Mouse (Mus musculus) neural tube, embryonic 11.5 days (tissue): ENCODE measurements at regions not wholly inside any gene's neighbourhood (a gene's known extent, or its start where the extent isn't known, plus 50 kb on each side); places are given as distances from the start of the nearest gene placed in this dataset.

Experiments used
- ATAC-seq: fragments of 200-750 bp; cut with Nextera tagmentation; 2 replicates; pipeline ENCODE4 v1.8.0; 2017; ENCODE audit warnings: moderate number of reproducible peaks, mild to moderate bottlenecking, moderate TSS enrichment, moderate library complexity; ENCODE audit not compliant: insufficient read depth, low FRiP score, low TSS enrichment
- DNase-seq: peaks from one replicate; pipeline ENCODE4 v3.0.0-alpha.2; 2015; ENCODE audit warnings: low spot score
- H3K27ac ChIP-seq: fragments of 300-500 bp; sonication (generic); 2 replicates; pipeline ENCODE4 v1.5.1; 2014; ENCODE audit warnings: low read depth, mild to moderate bottlenecking, low read length
- H3K27me3 ChIP-seq: fragments of 300-500 bp; sonication (generic); 2 replicates; pipeline ENCODE4 v1.6.1; 2014; ENCODE audit warnings: mild to moderate bottlenecking, low read length, mixed read lengths; ENCODE audit not compliant: control insufficient read depth, insufficient read depth
- H3K36me3 ChIP-seq: fragments of 300-500 bp; sonication (generic); 2 replicates; pipeline ENCODE4 v1.6.1; 2014; ENCODE audit warnings: mild to moderate bottlenecking, low read length, moderate library complexity, mixed read lengths; ENCODE audit not compliant: control insufficient read depth, insufficient read depth
- H3K4me1 ChIP-seq: fragments of 300-500 bp; sonication (generic); 2 replicates; pipeline ENCODE4 v1.6.1; 2014; ENCODE audit warnings: low read length, mixed read lengths; ENCODE audit not compliant: control insufficient read depth, insufficient read depth
- H3K4me2 ChIP-seq: fragments of 300-500 bp; sonication (generic); 2 replicates; pipeline ENCODE4 v1.6.1; 2014; ENCODE audit warnings: low read depth, mild to moderate bottlenecking, moderate library complexity
- H3K4me3 ChIP-seq: fragments of 300-500 bp; sonication (generic); 2 replicates; pipeline ENCODE4 v1.5.1; 2014; ENCODE audit warnings: low read depth, low read length
- H3K9ac ChIP-seq: fragments of 300-500 bp; sonication (generic); 2 replicates; pipeline ENCODE4 v1.6.1; 2014; ENCODE audit warnings: mild to moderate bottlenecking, low read length
- H3K9me3 ChIP-seq: fragments of 300-500 bp; sonication (generic); 2 replicates; pipeline ENCODE4 v1.6.1; 2016; ENCODE audit warnings: low read length; ENCODE audit not compliant: control insufficient read depth
- WGBS: fragments of 180-500 bp; shearing (Covaris S2); extraction: QIAGEN DNeasy Blood & Tissue Kit; methylation state at CpG from one replicate; pipeline ENCODE4 v1.1.7; 2014; 5-methylcytosine and 5-hydroxymethylcytosine counted together

DNA sequence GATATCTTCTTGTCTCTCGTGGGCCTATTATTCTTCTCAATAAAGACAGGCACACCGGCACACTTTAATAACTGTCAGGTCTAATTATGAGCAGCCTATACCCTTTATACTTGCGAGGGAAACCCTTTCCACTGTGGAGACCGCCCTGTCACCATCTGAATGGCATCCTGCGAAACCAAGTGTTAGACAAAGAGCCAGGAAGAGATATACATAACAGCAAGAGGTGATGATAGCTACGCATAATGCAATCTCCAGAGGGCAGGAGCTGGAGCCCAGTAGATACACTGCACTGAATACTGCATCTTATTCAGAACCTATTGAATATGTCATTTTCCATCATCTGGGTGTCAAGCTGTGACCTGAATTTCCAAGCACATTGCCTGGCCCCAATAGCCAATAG lies 187.7 kb downstream of the Kit start:
- WGBS: 83% methylated on average over 6 of the region's 6 CpGs
- H3K9ac ChIP-seq: no peak overlapping the region
- DNase-seq (no peak), ATAC-seq (no peak)
- no peaks in the 10 kb centered on the region for H3K9me3 ChIP-seq
- H3K36me3 ChIP-seq: no peaks in the 10 kb centered on the region
- no peak overlapping the region for H3K4me2 ChIP-seq
- H3K27me3 ChIP-seq: no peaks in the 10 kb centered on the region
- H3K4me1 ChIP-seq: no peaks in the 10 kb centered on the region
- no peak overlapping the region for H3K4me3 ChIP-seq
- no peak overlapping the region for H3K27ac ChIP-seq

DNA sequence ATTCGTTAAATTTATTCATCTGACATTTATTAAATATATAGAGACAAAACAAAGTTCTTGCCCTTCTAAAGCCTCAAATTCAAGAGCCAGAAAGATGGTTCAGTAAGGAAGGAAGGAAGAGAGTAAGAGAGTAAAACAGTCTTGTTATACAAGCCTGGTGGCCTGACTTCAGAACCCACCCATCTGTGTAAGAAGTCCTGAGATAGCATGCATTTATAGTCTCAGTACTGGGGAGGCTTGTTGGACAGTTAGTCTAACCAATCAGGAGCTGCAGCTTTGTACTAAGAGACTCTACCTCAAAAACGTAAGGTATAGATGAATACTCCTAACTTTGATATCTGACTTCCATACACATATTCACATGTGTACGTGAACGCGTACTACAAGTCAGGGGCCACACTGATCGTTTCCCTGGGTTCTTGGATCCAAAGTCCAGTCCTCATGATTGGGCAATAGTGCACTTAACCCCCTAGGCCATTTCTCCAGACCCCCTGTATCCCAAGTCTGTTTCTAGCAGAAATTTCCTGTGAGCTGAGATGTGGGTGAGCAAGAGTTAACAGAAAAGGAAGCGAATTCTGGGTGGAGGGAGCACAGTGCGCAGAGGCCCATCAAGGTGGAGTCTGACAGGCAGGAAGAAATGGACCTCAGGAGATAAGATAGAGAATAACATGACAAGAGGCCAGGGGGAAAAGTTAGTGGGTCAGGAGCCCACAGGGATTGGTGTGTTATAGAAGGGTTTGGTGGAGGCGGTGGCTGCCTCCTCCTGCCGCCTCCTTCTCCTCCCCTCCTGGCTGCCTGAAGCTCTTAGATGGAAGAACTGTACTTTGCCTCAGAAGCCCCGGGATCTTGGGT lies 187.0 kb downstream of the Kit start:
- H3K9me3 ChIP-seq: no peaks in the 10 kb centered on the region
- H3K4me2 ChIP-seq: no peak overlapping the region
- no peaks in the 10 kb centered on the region for H3K27me3 ChIP-seq
- H3K27ac ChIP-seq: no peak overlapping the region
- H3K9ac ChIP-seq: no peak overlapping the region
- WGBS: 85% methylated on average over 11 of the region's 11 CpGs
- no peak for ATAC-seq
- H3K4me1 ChIP-seq: no peaks in the 10 kb centered on the region
- no peaks in the 10 kb centered on the region for H3K36me3 ChIP-seq
- no peak for DNase-seq
- no peak overlapping the region for H3K4me3 ChIP-seq

DNA sequence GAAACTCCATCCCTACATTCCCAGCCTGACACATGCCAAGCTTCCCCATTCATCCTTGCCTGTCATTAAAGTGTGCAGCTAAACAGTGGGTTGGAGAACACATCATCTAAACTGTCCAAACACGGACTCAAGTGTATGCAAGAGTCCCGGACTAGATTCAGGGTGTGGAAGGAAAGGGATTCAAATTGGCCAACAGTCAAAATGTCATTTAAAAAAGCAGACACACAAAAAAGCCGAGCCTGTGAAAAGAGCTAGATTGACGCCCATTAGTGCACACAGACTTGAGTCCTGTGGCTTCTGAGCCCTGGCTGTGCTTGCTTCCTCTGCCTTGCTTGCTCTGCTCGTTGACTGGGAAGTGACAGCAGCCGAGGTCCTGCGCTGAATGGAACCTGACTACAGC lies 181.5 kb downstream of the Kit start:
- Histone ChIP-seq H3K9me3 (no peaks in the 10 kb centered on the region), H3K4me1 (peaks cover 5% of the 10 kb centered on the region; the same call in 1 of the 2 replicates), H3K27ac (no peak overlapping the region), H3K4me2 (no peak overlapping the region), H3K9ac (no peak overlapping the region), H3K4me3 (no peak overlapping the region), H3K27me3 (no peaks in the 10 kb centered on the region), H3K36me3 (no peaks in the 10 kb centered on the region)
- ATAC-seq (no peak), DNase-seq (no peak)
- 77% methylated on average over 7 of the region's 7 CpGs for WGBS

DNA sequence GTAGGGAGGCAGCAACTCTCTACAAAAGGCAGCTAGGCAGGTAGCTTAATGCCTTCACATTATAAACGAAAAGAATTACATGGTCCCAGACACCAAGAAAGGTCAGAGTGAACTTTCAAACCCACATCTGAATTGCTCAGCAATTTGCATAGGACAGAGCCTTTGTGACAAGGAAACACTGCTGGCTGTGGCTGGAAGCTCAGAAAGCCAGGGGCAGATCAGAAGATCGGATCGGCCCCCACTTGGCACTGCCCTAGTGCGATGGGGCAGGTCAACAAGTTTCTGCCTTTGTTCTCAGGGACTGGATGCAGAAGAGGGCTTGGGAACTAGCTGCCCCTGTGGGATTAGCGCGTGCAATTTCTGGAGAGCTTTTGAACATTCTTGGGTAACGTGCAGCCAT lies 179.6 kb downstream of the Kit start:
- no peaks in the 10 kb centered on the region for H3K9me3 ChIP-seq
- ATAC-seq (no peak), DNase-seq (no peak)
- no peaks in the 10 kb centered on the region for H3K36me3 ChIP-seq
- WGBS: 48% methylated on average over 7 of the region's 7 CpGs
- H3K4me1 ChIP-seq: peaks cover 5% of the 10 kb centered on the region; the same call in 1 of the 2 replicates
- H3K27ac ChIP-seq: no peak overlapping the region
- H3K27me3 ChIP-seq: no peaks in the 10 kb centered on the region
- H3K9ac ChIP-seq: no peak overlapping the region
- no peak overlapping the region for H3K4me2 ChIP-seq
- H3K4me3 ChIP-seq: no peak overlapping the region

DNA sequence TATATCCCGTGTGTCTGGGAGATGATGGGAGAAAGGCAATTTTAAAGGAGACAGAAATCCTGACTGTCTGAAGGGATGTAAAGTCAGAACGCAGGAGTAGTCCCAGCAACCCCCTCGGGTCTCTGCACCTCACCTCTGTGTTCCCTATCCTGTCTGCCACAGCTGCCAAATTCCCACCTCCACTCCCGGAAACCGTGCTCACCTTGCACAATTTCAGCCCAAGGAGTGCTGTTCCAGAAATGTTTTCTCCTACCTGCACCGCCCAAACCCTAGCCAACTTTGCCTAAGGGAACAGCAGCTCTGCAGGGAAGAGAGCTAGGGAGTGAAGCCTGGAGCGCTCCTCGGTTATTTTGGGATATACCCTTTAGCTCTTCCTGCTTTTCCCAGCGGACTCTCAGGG lies 170.6 kb downstream of the Kit start:
- 86% methylated on average over 9 of the region's 9 CpGs for WGBS
- no peaks in the 10 kb centered on the region for H3K27me3 ChIP-seq
- H3K4me2 ChIP-seq: no peak overlapping the region
- ATAC-seq (no peak), DNase-seq (no peak)
- 0 out of 2 replicates have a peak, but pooled peaks cover 3% of the 10 kb centered on the region for H3K4me1 ChIP-seq
- H3K27ac ChIP-seq: no peak overlapping the region
- no peaks in the 10 kb centered on the region for H3K9me3 ChIP-seq
- H3K36me3 ChIP-seq: no peaks in the 10 kb centered on the region
- no peak overlapping the region for H3K9ac ChIP-seq
- no peak overlapping the region for H3K4me3 ChIP-seq

DNA sequence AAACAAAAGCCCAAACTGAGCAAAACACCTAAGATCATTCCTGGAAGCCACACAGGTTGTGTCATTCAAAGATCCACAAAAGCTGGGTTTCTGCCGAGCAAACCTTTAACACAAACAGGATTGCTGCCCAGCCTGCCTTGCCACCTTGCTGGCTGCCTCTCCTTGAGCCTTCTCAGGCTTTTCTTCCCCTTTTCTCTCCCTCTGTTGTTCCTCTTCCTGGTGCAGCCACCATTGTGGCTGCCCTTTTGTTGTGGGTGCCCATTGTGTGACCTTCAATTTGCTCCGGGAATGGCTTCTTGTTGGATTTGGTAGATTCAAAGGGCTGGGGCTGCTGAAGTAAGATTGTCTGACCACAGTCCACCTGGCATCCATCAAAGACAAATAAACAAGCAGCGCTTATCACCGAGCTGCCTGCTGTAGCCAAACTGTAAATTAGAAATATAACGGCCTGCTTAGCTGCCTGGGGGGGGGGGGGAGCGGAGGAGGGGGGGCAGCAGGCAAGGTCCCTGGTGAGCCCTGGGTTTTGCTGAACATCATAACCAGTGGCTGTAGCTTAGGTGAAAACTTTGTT lies 169.8 kb downstream of the Kit start:
- H3K4me2 ChIP-seq: no peak overlapping the region
- 0 out of 2 replicates have a peak, but pooled peaks cover 3% of the 10 kb centered on the region for H3K4me1 ChIP-seq
- H3K27ac ChIP-seq: no peak overlapping the region
- 31% methylated on average over 6 of the region's 6 CpGs for WGBS
- no peaks in the 10 kb centered on the region for H3K9me3 ChIP-seq
- DNase-seq (no peak), ATAC-seq (no peak)
- H3K36me3 ChIP-seq: no peaks in the 10 kb centered on the region
- no peak overlapping the region for H3K4me3 ChIP-seq
- H3K9ac ChIP-seq: no peak overlapping the region
- no peaks in the 10 kb centered on the region for H3K27me3 ChIP-seq

DNA sequence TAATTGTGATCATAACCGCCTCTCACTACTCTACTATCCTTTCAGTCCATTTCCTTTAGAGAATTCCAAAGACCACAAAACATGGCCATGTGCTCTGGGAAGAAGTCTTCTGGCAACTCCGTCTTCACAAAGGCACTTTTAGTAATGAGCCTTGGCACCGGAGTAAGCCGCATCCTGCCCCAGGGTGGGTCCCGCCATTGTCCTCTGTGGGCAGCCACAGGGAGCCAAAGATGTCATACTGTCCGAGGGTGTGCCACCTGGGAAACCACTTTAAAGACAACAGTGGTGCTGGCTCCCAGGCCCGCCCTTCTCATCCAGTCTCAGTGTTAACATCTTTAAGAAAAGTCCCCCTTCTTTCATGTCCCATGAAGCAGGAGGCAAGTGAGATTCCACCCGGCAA lies 164.6 kb downstream of the Kit start:
- H3K36me3 ChIP-seq: no peaks in the 10 kb centered on the region
- H3K4me1 ChIP-seq: 0 out of 2 replicates have a peak, but pooled peaks cover under 1% of the 10 kb centered on the region
- DNase-seq: no peak
- H3K27me3 ChIP-seq: no peaks in the 10 kb centered on the region
- no peak overlapping the region for H3K4me3 ChIP-seq
- whole genome bisulfite sequencing: 59% methylated on average over 8 of the region's 8 CpGs
- H3K9me3 ChIP-seq: no peaks in the 10 kb centered on the region
- ATAC-seq: no peak
- no peak overlapping the region for H3K27ac ChIP-seq
- H3K9ac ChIP-seq: no peak overlapping the region
- no peak overlapping the region for H3K4me2 ChIP-seq

DNA sequence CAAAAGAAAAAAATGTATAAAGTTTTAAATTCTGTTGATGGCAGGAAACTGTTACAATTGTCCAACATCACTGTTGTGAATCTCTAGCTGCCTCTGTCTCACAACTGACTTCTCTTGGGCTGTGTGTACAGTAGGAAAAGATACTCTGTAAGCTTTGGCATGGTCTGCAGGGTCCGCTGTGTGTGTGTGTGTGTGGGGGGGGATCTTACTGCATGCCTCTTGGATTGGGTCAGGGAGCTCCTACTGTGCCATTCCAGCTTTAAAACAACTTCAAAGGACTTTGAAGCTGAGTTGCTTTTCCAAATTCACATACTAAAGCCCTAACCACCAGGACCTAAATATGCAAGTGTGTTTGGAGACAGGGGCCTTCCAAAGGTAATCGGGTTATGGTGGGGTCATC lies 163.7 kb downstream of the Kit start:
- Histone ChIP-seq H3K27me3 (no peaks in the 10 kb centered on the region), H3K4me1 (no peaks in the 10 kb centered on the region), H3K4me3 (no peak overlapping the region), H3K9me3 (no peaks in the 10 kb centered on the region), H3K36me3 (no peaks in the 10 kb centered on the region), H3K4me2 (no peak overlapping the region), H3K9ac (no peak overlapping the region), H3K27ac (no peak overlapping the region)
- no peak for DNase-seq
- 52% methylated on average over 2 of the region's 2 CpGs for WGBS
- ATAC-seq: no peak

DNA sequence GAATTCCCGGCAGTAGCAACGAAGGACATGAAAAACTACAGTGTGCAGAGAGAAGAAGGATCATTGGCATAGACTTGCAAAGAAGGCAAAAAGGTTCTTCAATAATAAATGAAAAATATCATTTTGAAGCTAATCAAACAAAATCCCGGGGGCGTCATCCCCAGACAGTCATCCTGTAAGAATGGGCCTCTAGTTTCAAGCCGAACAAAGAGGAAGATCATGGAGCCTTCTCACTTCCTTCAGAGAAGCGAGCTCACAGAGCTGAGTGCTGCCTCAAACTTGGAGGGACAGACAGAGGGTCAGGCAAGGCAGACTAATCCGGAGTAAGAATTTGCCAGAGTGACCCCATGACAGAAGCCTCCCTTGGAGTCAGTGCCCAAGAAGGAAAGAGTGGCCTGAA lies 163.0 kb downstream of the Kit start:
- Histone ChIP-seq H3K36me3 (no peaks in the 10 kb centered on the region), H3K27ac (no peak overlapping the region), H3K9me3 (no peaks in the 10 kb centered on the region), H3K4me1 (no peaks in the 10 kb centered on the region), H3K4me3 (no peak overlapping the region), H3K4me2 (no peak overlapping the region), H3K9ac (no peak overlapping the region), H3K27me3 (no peaks in the 10 kb centered on the region)
- no peak for ATAC-seq
- 89% methylated on average over 7 of the region's 7 CpGs for WGBS
- DNase-seq: no peak
